Mouse (Mus musculus) spleen, adult 12 weeks (tissue): ENCODE measurements around the gene Glrx3.
"Not testable (repeated sequence)": the region's sequence is repeated elsewhere in the genome, so short reads cannot be mapped to it uniquely, and the experiment has no call there.

Experiments used
- DNase-seq: peaks from one replicate; pipeline ENCODE4 v3.0.0; 2022; ENCODE audit warnings: low spot score

Glrx3 gene

GRCm38 (mm10) chr7:137437440-137438178, at the start of gene Glrx3:
Gene Glrx3, plus strand, starts transcription at chr7:137437614.
- peak; percentile 90 for DNase-seq

DNA sequence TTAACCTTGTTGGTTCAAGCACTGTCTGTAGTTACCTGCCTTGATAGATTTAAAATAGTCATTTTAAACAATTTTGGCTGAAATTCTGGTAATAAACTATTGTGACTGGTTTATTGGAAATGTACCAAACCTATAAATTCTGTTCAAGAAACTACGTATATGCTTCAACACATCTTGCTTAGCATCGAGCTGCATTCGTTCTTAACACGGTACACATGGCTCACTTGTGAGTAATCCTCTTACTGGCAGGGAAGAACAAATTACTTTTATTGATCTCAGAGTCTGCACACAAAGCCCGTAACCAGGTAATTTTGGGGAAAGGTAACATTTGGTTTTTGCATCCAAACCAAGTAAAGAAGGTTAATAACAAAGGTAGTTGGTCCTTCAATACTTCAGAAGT, 49.6 kb upstream of the Glrx3 start:
- no peak for DNase-seq

GRCm38 (mm10) chr7:137395421-137395820, 42.0 kb upstream of the Glrx3 start:
- no peak for DNase-seq

- DNase-seq, result no peak
These were observed 40.0 kb upstream of the Glrx3 start for GRCm38 (mm10) chr7:137397361-137397910.

GRCm38 (mm10) chr7:137398973-137399372, 38.4 kb upstream of the Glrx3 start:
- DNase-seq, result no peak

DNA sequence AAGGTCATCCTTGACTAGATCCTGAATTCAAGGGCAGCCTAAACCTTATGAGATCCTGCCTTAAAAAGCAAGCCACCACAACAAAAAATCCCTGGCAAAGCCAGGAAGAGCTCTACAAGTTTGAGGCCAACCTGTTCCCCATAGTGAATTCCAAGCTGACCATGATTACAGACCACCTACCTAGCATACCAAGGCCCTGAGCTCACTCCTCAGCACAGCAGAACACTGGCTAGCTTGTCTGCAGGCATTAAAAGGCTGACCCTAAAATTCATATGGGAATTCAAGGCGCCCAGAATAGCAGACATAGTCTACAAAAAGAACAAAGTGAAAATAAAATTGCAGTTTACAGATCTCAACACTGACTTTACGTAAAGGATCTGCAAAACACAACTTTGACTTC, 33.3 kb upstream of the Glrx3 start:
- DNase-seq, result no peak

DNA sequence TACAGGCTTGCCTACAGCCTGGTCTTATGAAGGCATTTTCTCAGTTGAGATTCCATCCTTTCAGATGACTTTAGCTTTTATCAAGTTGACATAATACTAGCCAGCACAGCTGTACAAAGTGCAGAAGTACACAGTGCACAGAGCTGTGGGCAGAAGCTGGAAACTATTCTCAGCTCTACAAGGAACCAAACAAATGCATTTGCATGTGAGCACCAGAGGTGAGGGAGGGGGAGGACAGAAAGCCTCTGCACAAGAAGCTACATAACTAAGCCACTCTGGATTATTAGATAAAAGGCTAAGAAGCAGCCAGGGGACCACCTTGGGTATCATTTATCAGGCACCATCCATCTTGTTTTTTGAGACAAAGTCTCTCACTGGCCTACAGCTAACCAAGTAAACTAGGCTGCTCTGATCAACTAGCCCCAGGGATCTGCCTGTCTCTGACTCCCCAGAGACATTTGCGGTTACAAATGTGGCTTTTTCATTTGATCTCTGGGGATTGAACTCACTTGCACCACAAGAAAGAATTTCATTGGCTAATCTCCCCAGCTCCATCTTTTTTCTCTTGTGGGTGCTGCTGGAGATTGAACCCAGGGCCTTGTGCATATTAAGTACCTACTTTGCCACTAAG, 29.9 kb upstream of the Glrx3 start:
- DNase-seq, result peak; percentile 27

GRCm38 (mm10) chr7:137410337-137411197, 26.8 kb upstream of the Glrx3 start, which contains the start of gene 9430038I01Rik:
Gene 9430038I01Rik, minus strand, starts transcription at chr7:137410762.
- DNase-seq, result peak; percentile 96

- no peak for DNase-seq
These were observed 22.7 kb upstream of the Glrx3 start for GRCm38 (mm10) chr7:137414710-137415109.

- no peak for DNase-seq
These were observed 16.9 kb upstream of the Glrx3 start for GRCm38 (mm10) chr7:137420550-137420949.

DNA sequence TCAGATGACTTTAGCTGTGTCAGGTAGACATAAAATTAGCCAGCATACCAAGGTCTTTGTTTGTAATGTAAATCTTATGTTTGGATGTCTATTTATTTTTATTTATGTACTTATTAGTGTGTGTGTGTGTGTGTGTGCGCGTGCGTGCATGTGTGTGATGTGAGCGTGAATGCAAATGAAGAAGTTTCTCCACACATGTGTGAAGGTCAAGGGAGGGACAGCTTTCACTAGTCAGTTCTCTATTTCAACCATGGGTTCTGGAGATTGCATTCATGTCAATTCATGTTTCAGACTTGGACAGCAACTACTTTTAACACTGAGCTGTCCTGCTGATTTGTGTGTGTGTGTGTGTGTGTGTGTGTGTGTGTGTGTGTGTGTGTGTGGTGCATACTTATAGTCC, 16.2 kb upstream of the Glrx3 start:
- no peak for DNase-seq

- no peak for DNase-seq
These were observed 10.7 kb upstream of the Glrx3 start for GRCm38 (mm10) chr7:137426693-137427092.

GRCm38 (mm10) chr7:137431769-137432603, 5.4 kb upstream of the Glrx3 start:
- DNase-seq, result no peak

- DNase-seq, result no peak
These were observed 513 bp upstream of the Glrx3 start for GRCm38 (mm10) chr7:137436901-137437300.

DNA sequence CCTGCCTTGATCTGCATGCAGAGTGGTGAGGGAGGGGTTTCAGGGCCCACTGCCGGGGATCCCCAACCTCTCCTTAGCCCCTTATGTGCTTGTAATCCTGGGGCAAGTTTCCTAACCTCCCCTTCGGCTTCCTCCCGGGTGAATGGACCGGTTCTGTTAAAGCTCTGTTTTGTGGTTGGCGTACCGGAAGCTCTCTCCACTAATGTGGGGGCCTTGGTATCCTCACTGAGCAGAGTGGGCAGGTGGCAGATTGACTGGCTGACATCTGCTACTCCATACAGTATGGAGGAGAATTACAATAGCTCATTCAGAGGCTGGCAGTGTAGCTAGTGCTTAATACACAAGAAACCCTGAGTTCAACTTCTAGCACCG, 751 bp downstream of the Glrx3 start:
- DNase-seq, result peak; percentile 5

GRCm38 (mm10) chr7:137438962-137439361, 1.5 kb downstream of the Glrx3 start:
- not testable (repeated sequence) for DNase-seq

GRCm38 (mm10) chr7:137442951-137443350, 5.5 kb downstream of the Glrx3 start:
- DNase-seq, result no peak

DNA sequence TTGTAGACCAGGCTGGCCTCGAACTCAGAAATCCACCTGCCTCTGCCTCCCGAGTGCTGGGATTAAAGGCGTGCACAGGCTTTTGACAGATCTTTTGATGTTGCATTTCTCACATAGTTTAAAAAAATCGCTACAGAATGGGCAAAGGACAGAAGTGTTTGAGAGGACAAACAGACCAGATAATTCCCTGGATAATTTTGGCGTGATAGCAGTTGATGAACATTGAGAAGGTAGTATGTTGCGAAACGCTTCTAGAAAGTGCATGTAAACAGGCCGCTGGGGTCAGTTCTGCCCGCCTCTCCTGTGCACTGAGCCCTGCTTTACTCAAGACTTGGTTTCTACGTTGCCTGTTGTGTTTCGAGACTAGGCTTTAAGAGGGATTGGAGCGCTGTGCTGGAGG, 7.9 kb downstream of the Glrx3 start:
- no peak for DNase-seq

DNA sequence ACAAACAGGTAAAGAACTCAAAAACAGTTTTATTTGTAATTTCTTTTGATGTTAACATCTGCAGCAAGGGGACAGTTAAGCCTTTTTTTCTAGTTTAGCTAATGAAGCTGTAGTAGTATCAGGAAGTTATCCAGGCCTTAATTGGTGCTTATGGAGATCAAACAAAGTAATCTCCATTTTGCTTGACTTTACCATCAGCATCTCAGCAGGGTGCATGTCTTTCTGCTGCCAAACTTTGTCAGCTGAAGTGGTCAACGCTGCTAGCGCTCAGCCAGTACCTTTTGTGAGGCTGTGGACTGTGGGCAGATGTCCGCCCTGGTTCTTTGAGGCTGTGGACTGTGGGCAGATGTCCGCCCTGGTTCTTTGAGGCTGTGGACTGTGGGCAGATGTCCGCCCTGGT, 24.0 kb downstream of the Glrx3 start:
- no peak for DNase-seq

DNA sequence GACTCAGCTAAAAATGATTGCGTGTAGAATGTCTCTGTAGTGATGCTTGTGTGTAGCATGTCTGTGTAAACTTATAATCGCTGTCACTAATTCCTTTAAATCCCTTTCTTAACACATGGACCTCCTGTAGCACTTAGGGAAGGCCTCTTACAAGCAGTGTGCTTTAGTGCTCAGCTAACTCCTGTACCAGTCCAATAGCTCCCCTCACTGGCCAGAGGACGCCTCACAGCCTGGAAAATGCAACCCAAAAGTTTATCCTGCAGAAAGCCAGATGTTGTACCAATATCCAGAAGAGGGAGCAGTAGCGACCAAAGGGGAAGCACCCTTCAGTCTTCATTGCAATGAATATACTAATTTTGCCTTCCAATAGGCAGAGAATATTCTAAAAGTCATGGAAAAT, 30.8 kb downstream of the Glrx3 start:
- DNase-seq, result no peak

- DNase-seq, result no peak
These were observed 34.2 kb downstream of the Glrx3 start for GRCm38 (mm10) chr7:137471431-137472120.
